Mouse (Mus musculus) urinary bladder, postnatal 14 days (tissue): Measurements from ENCODE around the gene Actr3b.
"Not testable (repeated sequence)": the region's sequence is repeated elsewhere in the genome, so short reads cannot be mapped to it uniquely, and the experiment has no call there.

Experiments used
- DNase-seq: peaks from one replicate; pipeline ENCODE4 v3.0.0; 2021; ENCODE audit warnings: low spot score

The Actr3b gene

DNA sequence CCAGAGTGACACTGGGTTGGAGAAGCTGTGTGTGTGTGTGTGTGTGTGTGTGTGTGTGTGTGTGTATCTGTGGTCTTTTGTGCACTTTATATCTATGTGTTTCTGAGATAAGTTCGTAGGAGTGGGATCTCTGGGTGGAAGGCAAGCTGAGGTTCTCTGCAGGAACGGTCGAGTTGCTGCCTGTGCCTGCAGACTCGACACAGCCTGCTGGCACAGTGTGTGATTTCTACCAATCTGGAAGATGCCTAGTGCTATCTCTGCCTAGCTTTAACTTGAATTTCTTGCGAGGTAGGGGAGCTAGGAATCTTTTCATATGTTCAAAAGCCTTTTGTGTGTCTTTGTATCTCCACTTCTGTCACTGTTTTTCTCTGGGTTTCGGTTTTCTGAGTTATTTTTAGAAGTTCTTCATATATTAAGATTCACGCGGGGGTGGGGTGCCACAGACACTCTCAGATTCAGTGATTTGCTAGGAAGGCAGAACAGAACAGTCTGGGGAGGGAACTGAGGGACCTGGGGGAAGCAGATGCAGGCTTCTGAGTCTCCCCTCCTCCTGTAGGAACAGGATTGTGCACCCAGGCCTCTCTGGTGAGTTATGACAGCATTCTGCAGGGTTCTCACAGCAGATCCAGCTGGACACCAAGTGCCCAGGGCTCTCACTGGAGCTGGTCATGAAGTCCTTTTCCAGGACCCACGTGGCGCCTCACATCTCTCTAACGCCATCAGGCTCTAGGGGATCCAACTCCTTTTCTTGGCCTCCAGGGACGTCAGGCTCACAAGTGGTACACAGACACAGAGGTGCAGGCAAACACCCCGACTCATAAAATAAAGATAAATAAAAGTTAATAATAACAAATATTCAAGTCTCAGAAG, 14.4 kb downstream of the Actr3b start:
- no peak for DNase-seq

DNA sequence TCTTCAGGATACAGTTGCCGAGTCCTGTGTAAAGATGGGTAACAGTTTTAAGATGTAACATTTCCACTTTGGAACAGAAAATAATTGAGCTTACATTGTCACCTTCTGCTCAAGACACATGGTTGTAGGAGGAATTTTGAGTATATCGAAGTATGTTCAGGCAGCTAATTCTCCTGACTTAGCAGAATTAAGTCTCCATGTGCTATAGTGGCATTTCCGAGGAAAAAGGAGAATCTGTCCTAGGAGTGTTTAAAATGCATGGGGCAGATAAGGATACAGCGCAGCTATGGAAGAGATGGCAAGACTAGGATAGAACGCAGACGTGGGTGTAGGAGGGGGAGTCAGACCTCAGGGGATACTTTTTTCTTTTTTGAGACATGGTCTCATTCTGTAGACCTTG, 31.8 kb downstream of the Actr3b start:
- no peak for DNase-seq

- DNase-seq = no peak
Measured at GRCm38 (mm10) chr5:25797776-25798175, 38.0 kb downstream of the Actr3b start.

DNA sequence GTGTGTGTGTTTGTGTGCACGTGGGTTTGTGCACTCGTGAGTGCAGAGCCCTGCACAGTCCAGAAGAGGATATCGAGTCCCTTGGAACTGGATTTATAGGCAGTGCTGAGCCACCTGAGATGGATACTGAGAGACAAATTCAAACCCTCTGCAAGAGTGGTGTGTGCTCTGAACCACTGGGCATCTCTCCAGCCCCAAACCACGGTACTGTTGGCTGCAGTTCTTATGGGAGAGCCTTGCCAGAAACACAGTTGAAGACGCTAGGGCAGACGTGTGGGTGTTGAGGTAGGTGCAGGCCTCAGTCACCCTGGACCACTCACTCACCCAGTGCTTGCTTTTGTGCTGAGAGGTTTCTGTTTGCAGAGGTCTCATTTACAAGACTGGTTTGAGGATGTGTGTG, 41.1 kb downstream of the Actr3b start:
- DNase-seq = no peak

DNA sequence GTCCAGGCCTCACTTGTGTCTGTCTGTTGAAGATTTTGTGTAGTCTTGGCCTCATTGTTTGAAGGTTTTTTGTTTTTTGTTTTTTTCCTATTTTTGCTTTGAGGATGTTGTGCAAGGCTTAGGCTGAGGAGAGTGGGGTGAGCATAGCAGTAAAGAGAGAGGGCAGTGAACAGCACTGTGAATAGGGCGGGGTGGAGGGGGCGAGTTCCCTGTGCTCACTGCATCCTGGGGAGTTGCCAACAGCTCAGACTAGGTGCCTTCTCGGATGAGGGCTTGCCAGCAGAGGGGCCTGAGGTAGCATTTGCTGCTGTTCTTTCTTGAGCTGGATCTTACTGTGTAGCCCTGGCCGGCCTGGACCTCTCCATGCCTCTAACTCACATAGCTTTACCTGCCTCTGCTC, 41.9 kb downstream of the Actr3b start:
- DNase-seq = no peak

- DNase-seq = no peak
Measured at GRCm38 (mm10) chr5:25804569-25804968, 44.8 kb downstream of the Actr3b start.

GRCm38 (mm10) chr5:25812922-25813321, 53.1 kb downstream of the Actr3b start:
- DNase-seq = no peak

DNA sequence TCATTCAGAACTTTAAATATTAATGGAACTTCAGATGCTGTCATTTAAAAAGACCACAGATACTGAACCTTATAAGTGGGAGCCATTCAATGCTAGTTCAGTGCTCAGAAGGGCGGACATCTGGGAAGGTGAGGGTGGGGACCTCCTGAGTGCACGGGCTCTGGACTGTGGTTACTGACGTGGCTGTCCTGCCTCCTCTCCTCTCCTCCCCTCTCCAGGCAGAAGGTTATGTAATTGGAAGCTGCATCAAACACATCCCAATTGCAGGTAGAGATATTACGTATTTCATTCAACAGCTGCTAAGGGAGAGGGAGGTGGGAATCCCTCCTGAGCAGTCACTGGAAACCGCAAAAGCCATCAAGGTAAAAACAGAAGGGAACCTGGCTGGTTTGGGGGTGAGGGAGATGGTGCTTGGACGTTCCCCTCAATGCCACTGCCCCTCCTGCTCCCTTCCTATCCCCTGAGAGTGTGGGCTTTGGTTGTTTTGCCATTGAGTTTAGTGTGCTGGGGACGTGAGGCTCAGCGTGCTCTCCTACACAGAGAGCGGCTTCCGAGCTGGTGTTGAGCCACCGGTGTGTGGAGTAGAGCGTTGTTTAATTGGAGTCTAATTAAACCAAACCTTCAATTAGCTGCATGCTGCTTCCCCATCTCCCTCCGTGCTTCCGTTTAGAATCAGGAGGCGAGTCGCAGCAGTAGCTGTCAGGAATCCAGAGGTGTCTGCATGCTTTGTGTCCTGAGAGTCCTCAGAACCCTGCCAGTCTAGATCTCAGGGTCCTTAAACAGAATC, 69.7 kb downstream of the Actr3b start:
- no peak for DNase-seq

- DNase-seq = no peak
Measured at GRCm38 (mm10) chr5:25830802-25831201, 71.0 kb downstream of the Actr3b start.

- DNase-seq = peak; percentile 31
Measured at GRCm38 (mm10) chr5:25831624-25832023, 71.8 kb downstream of the Actr3b start.

DNA sequence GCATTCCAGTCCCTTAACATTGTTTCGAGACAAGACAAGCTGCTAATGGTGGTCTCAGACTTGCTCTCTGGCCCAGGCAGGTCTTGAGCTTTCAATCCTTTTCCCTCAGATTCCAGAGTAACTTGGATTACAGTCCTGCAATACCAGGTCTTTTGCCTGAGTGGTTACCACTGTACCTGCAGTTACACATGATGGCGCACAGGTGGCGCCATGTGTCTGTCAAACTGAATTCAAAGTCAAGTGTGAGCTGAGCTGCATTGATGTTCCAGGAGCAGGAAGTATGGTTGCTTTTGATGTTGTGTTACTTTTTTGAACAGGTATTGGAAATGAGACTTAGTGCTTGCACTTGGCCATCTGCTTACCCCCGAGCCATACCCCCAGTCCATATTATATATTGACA, 79.6 kb downstream of the Actr3b start:
- DNase-seq = peak; percentile 21

GRCm38 (mm10) chr5:25846558-25846957, 86.8 kb downstream of the Actr3b start:
- DNase-seq = no peak

- DNase-seq = no peak
Measured at GRCm38 (mm10) chr5:25847154-25847553, 87.4 kb downstream of the Actr3b start.

DNA sequence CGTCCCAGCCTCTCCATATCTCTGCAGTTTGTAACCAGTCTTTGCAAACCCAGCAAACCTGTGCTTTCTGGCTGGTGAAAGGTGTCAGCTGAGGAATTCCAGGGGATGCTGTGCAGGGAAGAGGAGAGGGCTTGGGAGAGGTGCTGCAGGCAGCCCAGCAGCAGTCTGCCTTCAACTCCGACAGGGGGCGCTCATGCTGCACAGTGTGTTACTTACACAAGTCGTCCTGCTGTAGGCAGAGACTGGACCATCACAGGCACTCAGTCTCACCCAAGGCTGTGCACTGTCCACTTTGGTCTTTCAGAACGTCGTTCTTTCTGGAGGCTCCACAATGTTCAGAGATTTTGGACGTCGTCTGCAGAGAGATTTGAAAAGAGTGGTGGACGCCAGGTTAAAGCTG, 88.3 kb downstream of the Actr3b start:
- peak; percentile 38 for DNase-seq

DNA sequence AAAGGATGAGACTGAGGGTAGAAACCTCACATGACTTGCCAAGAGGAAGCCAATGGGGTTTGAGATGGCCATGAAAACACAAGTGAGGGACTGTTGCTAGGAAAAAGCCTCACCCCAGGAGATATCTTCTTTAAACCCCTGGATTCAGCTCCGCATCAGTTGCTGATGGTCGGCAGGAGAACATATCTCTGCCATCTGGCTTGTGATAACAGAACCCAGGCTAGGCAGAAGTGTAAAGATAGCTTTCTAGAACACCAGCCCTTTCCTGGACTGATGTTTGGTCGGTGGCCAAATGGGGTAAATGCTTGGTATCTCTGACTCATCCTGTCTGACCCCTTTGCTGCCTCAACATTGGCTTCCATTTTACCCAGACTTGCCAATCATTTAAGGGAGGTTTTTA, 106.4 kb downstream of the Actr3b start:
- DNase-seq = no peak

DNA sequence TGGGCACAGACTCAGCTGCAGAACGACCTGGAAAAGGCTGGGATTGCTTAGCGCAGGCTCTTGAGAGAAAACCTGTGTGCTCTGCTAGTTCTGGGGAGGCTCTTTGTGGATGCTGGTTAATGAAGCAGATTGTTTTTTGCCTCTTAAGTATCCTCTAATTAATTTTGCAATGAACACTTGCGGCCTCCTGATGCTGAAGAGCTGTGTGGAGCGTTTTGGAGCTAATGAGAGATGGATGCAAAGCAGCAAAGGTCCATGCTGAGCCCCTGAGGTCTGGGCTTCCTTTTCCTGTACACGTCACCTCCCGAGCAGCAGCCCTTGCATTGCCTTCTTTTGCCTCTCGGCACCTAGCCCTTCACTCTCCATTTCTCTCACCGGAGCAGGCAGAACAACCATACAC, 110.1 kb downstream of the Actr3b start:
- no peak for DNase-seq

DNA sequence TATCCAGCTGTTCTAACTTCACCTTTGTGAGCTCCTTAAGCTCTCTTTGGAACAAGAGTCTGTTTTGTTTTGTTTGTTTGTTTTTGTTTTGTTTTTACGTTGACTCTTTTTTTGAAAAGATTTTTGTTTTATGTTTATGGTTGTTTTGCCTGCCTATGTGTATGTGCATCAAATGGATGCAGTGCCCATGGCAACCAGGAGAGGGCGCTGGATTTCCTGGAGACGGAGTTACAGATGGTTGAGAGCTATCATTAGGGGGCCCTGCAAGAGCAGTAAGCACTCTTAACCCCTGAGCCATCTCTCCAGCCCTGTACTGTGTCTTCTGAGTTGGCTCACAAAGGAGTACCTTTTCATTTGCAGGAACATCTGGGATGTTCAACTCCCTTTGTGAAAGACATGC, 110.8 kb downstream of the Actr3b start:
- no peak for DNase-seq

DNA sequence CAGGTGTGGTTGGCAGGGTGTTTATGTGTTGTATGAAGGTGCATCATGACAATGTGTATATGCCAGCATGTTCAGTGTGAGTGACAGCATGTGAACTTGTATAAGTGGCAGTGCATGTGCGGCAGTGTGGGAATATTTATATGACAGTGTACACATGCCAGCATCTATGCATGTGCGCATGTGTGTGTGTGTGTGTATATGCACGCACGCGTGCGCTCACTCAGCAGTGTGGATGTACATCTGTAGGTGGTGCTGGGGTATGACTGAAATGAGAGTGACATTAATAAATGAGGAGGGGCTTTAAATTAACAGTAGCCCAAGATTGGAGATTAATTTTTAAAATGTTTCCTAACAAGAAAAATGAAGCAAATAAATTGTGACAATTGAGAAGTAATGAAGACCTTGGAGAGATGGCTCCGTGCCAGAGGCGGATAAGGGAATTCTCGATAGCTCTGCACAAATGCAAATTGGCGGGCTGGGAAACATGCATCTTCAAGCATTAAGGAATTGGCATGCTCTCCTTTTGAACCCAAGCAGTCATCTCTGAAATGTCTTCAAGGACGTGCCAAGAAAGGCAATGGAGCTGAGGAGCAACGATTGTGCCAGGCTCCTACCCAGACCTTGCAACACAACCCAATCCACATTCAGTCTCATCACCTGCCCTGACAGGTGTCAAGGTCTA, 111.7 kb downstream of the Actr3b start:
- no peak for DNase-seq

DNA sequence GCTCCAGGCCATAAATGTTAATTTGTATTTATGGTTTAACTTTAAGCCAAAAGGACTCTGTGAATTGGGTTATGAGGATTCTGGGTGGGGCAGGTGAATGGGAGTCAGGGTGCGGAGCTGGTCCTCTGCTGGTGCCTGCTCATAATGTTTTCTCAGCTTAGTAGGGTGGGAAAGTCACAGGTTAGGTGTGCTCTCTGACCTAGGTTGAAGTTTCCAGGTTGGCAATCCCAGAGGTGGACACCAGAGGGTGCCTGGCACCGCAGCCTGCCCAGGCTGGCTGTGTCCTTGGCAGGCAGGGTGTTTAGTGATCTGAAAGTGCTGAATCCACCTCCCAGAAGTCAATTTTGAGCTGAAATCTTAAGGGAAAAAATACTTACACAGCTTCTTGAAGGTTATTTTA, 113.2 kb downstream of the Actr3b start:
- no peak for DNase-seq

GRCm38 (mm10) chr5:25875927-25876326, 116.1 kb downstream of the Actr3b start:
- DNase-seq = not testable (repeated sequence)

- DNase-seq = no peak
Measured at GRCm38 (mm10) chr5:25877281-25877680, 117.5 kb downstream of the Actr3b start.

- DNase-seq = no peak
Measured at GRCm38 (mm10) chr5:25877996-25878395, 118.2 kb downstream of the Actr3b start.

DNA sequence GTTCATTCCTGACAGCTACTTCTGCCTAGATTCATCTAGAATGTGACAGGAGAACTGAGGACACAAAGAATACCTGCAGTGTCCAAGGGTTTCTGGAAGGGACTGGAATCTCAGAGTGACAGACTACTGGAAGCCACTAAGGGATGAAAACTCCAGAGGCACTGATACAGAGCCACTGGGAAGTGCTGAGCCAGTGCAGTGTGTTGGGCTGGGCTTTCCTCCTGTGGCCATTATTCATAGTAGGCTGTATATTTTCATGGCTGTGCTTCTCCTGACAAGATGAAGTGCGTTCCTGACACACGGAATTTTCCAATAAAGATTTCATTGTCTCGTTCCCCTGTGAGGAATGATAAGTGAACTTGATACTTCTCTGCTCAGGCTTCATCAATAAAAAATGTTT, 126.9 kb downstream of the Actr3b start:
- no peak for DNase-seq
